Mouse (Mus musculus) stomach, embryonic 16.5 days (tissue): ENCODE measurements at regions not wholly inside any gene's neighbourhood (a gene's known extent, or its start where the extent isn't known, plus 50 kb on each side); places are given as distances from the start of the nearest gene placed in this dataset.

Experiments
- ATAC-seq: fragments of 200-750 bp; cut with Nextera tagmentation; 2 replicates; pipeline ENCODE4 v1.8.0; 2017; ENCODE audit warnings: moderate number of reproducible peaks, moderate TSS enrichment; ENCODE audit not compliant: insufficient read depth, low FRiP score
- H3K27ac ChIP-seq: fragments of 300-500 bp; sonication (generic); 2 replicates; pipeline ENCODE4 v1.5.1; 2014; ENCODE audit warnings: low read length
- H3K27me3 ChIP-seq: fragments of 300-500 bp; sonication (generic); 2 replicates; pipeline ENCODE4 v1.6.1; 2014; ENCODE audit warnings: low read length, control low read depth, mixed read lengths; ENCODE audit not compliant: control insufficient read depth, insufficient read depth
- H3K36me3 ChIP-seq: fragments of 300-500 bp; sonication (generic); 2 replicates; pipeline ENCODE4 v1.6.1; 2014; ENCODE audit warnings: low read length; ENCODE audit not compliant: control insufficient read depth, insufficient read depth
- H3K4me1 ChIP-seq: fragments of 300-500 bp; sonication (generic); 2 replicates; pipeline ENCODE4 v1.6.1; 2014; ENCODE audit warnings: low read length, control low read depth, mixed read lengths; ENCODE audit not compliant: control insufficient read depth, insufficient read depth
- H3K4me2 ChIP-seq: fragments of 300-500 bp; sonication (generic); 2 replicates; pipeline ENCODE4 v1.6.1; 2014; ENCODE audit warnings: low read depth, low read length, mixed read lengths
- H3K4me3 ChIP-seq: fragments of 300-500 bp; sonication (generic); replicated peaks from 2 replicates; pipeline ENCODE4 v1.5.1; 2014; ENCODE audit warnings: mild to moderate bottlenecking, low read length
- H3K9ac ChIP-seq: fragments of 300-500 bp; sonication (generic); 2 replicates; pipeline ENCODE4 v1.6.1; 2014; ENCODE audit warnings: low read length
- H3K9me3 ChIP-seq: fragments of 300-500 bp; sonication (generic); replicated peaks from 2 replicates; pipeline ENCODE4 v1.6.1; 2016; ENCODE audit warnings: low read length, control low read depth; ENCODE audit not compliant: control insufficient read depth
- WGBS: fragments of 180-500 bp; shearing (Covaris S2); extraction: QIAGEN DNeasy Blood & Tissue Kit; methylation state at CpG from one replicate; pipeline ENCODE4 v1.1.7; 2014; 5-methylcytosine and 5-hydroxymethylcytosine counted together

DNA sequence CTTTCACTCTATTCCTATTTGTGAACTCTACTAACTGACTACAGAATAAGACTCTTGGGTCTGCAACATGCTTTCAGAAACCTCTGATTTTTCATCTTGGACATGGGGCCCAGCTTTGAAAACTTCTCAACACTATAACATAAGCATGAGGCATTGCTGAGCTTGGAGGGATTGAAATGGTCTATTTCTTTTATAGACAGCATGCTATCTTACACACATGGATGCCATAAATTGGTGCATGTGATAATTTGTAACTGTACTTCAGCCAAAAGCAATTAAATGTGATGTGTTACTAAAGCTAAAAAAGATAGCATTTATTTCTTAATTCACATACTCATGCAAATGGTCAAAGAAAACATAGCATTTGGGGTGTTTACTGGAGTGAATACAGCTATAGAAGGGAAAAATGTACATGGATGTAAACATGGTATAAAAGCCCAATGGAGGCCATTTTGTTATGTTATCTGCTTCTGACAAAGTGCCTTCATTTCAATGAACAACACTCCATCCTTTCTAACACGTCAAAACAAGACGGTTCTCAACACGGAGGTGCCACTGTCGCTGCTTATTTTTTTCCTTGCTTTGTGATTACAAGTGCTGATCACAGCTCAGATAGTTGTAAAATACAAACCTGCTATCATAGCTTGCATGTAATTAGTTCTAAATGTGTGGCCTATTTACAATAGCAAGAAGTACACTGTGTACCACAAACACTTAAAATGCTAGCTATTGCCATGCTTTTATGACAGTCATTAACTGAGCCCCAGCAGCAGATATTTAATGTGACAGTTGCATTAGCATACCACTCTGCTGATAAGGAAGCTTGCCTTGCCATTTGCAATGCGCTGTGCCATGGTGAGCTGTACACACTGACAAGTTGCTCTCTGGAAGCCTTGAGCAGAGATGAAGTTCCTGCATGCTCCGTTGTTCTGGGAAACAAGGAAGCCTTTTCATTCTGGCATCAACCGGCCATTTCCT, 267.9 kb upstream of the Veph1 start:
- Histone ChIP-seq H3K36me3 (no peaks in the 10 kb centered on the region), H3K27me3 (no peaks in the 10 kb centered on the region), H3K9me3 (no peaks in the 10 kb centered on the region), H3K27ac (no peak overlapping the region), H3K4me2 (no peak overlapping the region), H3K4me3 (no peak overlapping the region), H3K4me1 (no peaks in the 10 kb centered on the region), H3K9ac (no peak overlapping the region)
- ATAC-seq = no peak
- 57% methylated on average over 7 of the region's 7 CpGs for WGBS

- H3K4me2 ChIP-seq = no peak overlapping the region
- no peaks in the 10 kb centered on the region for H3K4me1 ChIP-seq
- H3K27ac ChIP-seq = no peak overlapping the region
- ATAC-seq = no peak
- no peaks in the 10 kb centered on the region for H3K27me3 ChIP-seq
- H3K9me3 ChIP-seq = no peaks in the 10 kb centered on the region
- no peak overlapping the region for H3K4me3 ChIP-seq
- no peak overlapping the region for H3K9ac ChIP-seq
- no peaks in the 10 kb centered on the region for H3K36me3 ChIP-seq
- WGBS = 72% methylated on average over 2 of the region's 2 CpGs
Observed at GRCm38 (mm10) chr3:66563329-66563728, 266.7 kb upstream of the Veph1 start.

- no peaks in the 10 kb centered on the region for H3K9me3 ChIP-seq
Observed at GRCm38 (mm10) chr3:66555538-66555937, 258.9 kb upstream of the Veph1 start.

DNA sequence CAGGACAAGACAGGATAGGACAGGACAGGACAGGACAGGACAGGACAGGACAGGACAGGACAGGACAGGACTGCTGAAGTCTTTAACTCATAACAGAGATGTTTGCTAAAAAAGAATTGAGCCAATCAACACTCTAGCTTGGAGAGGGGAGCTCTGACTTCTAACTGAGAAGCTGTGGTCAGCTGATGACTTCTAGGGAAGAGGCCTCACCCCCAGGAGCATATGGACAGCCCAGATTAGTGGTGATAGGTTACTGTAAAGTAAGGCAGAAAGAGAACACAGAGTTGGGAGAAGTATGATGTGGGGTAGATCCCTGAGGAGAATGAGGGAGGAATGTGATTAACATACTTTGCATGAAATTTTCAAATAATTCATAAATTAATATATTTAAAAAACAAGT, 254.3 kb upstream of the Veph1 start:
- no peaks in the 10 kb centered on the region for H3K27me3 ChIP-seq
- H3K4me3 ChIP-seq = no peak overlapping the region
- H3K9me3 ChIP-seq = no peaks in the 10 kb centered on the region
- no peaks in the 10 kb centered on the region for H3K36me3 ChIP-seq
- no peak overlapping the region for H3K27ac ChIP-seq
- ATAC-seq = no peak
- H3K9ac ChIP-seq = no peak overlapping the region
- H3K4me2 ChIP-seq = no peak overlapping the region
- no peaks in the 10 kb centered on the region for H3K4me1 ChIP-seq

More at GRCm38 (mm10) chr3:66555538-66555937, 258.9 kb upstream of the Veph1 start:
- Histone ChIP-seq H3K4me3 (no peak overlapping the region), H3K36me3 (no peaks in the 10 kb centered on the region), H3K4me2 (no peak overlapping the region), H3K27me3 (no peaks in the 10 kb centered on the region), H3K4me1 (no peaks in the 10 kb centered on the region), H3K27ac (no peak overlapping the region), H3K9ac (no peak overlapping the region)
- ATAC-seq = no peak
- WGBS = 86% methylated on average over 1 of the region's 1 CpGs

GRCm38 (mm10) chr3:66546576-66546975, 249.9 kb upstream of the Veph1 start:
- 74% methylated on average over 4 of the region's 4 CpGs for WGBS
- H3K9ac ChIP-seq = no peak overlapping the region
- H3K36me3 ChIP-seq = no peaks in the 10 kb centered on the region
- H3K9me3 ChIP-seq = peaks cover 3% of the 10 kb centered on the region; the same call in 1 of the 2 replicates
- H3K4me3 ChIP-seq = no peak overlapping the region
- no peaks in the 10 kb centered on the region for H3K27me3 ChIP-seq
- ATAC-seq = no peak
- H3K4me1 ChIP-seq = no peaks in the 10 kb centered on the region
- no peak overlapping the region for H3K27ac ChIP-seq
- no peak overlapping the region for H3K4me2 ChIP-seq

DNA sequence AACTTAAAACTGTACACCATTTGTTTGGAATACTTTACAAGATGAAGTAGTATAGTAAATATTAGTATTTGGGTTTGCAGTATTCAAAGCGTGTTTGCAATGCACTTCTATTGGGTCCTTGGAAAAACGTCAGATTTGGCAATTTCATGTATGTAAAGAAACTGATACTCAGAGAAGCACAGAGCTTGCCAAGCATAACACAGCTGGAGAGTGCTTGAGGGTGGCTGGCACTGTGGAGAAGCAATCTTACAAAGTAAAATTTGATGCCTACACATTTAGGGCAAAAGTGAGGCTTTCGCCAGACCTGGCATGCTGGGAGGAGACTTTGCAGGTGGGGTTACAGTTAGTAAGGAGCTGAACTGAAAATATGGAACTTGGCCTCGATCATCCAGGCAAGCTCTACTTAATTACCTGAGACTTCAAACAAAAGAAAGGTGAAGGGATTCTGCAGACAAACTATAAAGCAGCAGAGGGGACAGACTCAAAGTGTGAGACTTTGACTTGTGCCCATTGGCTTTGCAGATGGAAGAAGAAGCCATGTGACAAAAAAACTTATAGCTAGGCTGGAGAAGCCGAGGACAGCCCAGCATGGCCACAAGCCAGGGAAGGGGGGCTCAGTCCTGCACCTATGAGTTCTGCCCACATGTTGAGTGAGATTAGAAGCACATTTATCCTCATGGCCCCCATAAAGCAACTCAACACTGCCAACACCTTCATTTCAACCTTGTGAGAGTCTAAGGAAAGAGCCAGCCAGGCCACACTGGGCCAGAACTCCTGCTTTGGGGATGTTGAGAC, 247.7 kb upstream of the Veph1 start:
- peaks cover 3% of the 10 kb centered on the region; the same call in 1 of the 2 replicates for H3K9me3 ChIP-seq
- no peak overlapping the region for H3K4me3 ChIP-seq
- no peak overlapping the region for H3K9ac ChIP-seq
- no peaks in the 10 kb centered on the region for H3K36me3 ChIP-seq
- no peaks in the 10 kb centered on the region for H3K27me3 ChIP-seq
- no peak overlapping the region for H3K4me2 ChIP-seq
- H3K27ac ChIP-seq = no peak overlapping the region
- ATAC-seq = no peak
- WGBS = 70% methylated on average over 5 of the region's 5 CpGs
- no peaks in the 10 kb centered on the region for H3K4me1 ChIP-seq

DNA sequence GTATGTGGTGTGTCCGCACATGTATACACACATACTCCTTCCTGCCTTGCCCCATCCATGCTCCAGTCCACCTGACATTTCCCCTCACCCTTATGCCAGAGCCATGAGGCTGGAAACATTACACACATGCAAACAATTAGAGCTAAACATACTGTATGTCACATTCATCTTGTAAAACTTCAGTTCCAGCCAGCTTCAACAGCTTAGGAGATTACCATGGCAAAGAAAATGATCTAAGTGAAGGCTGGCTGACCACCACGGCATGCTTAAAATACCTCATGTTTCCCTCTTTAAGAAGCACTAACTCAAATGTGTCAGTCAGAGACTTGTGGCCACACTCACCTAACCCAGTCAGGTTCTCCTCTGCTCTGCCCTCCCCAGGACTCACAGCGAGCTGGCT, 246.2 kb upstream of the Veph1 start:
- no peak overlapping the region for H3K4me3 ChIP-seq
- WGBS = 75% methylated on average over 3 of the region's 3 CpGs
- H3K4me1 ChIP-seq = no peaks in the 10 kb centered on the region
- no peaks in the 10 kb centered on the region for H3K27me3 ChIP-seq
- no peak for ATAC-seq
- H3K9ac ChIP-seq = no peak overlapping the region
- no peaks in the 10 kb centered on the region for H3K36me3 ChIP-seq
- no peak overlapping the region for H3K27ac ChIP-seq
- no peak overlapping the region for H3K4me2 ChIP-seq
- peaks cover 3% of the 10 kb centered on the region; the same call in 1 of the 2 replicates for H3K9me3 ChIP-seq

GRCm38 (mm10) chr3:66537913-66538312, 241.3 kb upstream of the Veph1 start:
- Histone ChIP-seq H3K4me2 (no peak overlapping the region), H3K4me3 (no peak overlapping the region), H3K27ac (no peak overlapping the region), H3K27me3 (no peaks in the 10 kb centered on the region), H3K4me1 (no peaks in the 10 kb centered on the region), H3K9ac (no peak overlapping the region), H3K36me3 (no peaks in the 10 kb centered on the region), H3K9me3 (peaks cover 3% of the 10 kb centered on the region; the same call in 1 of the 2 replicates)
- ATAC-seq = no peak
- 73% methylated on average over 7 of the region's 7 CpGs for WGBS
